Mouse (Mus musculus) ES-E14 (cell line): Measurements from ENCODE around the gene Il16. TPM values are rescaled to one million over a fixed set of nuclear protein-coding genes. Genes with fewer than 3 reads are reported as not detected.

Source experiments
- DNase-seq: peaks from one replicate; pipeline ENCODE4 v3.0.0-alpha.2; 2013; ENCODE audit warnings: low read depth, low spot score
- H3K27ac ChIP-seq: 2 replicates; pipeline ENCODE4 v1.5.1; 2012; ENCODE audit warnings: low read depth, mild to moderate bottlenecking, low read length, moderate library complexity, mixed read lengths; ENCODE audit not compliant: poor library complexity, insufficient read depth, severe bottlenecking
- H3K36me3 ChIP-seq: 2 replicates; pipeline ENCODE4 v1.6.1; 2012; ENCODE audit warnings: mild to moderate bottlenecking, low read length, moderate library complexity, mixed read lengths; ENCODE audit not compliant: control insufficient read depth, poor library complexity, insufficient read depth, severe bottlenecking
- H3K4me1 ChIP-seq, 2 experiments: fragments of 150-350 bp in 1 of 2; sonication (generic) in 1 of 2; 2 replicates each; pipeline ENCODE4 v1.6.1; 2012; ENCODE audit warnings: low read length in 2 of 2, mild to moderate bottlenecking in 1 of 2, mixed read lengths in 1 of 2; ENCODE audit not compliant: control insufficient read depth in 2 of 2, insufficient read depth in 2 of 2, poor library complexity in 1 of 2
- H3K4me3 ChIP-seq, 2 experiments: fragments of 150-350 bp in 1 of 2; sonication (generic) in 1 of 2; 2 replicates each; pipeline ENCODE4 v1.5.1; 2012; ENCODE audit warnings: low read length in 2 of 2, low read depth in 1 of 2, mild to moderate bottlenecking in 1 of 2, mixed read lengths in 1 of 2; ENCODE audit not compliant: insufficient read depth in 1 of 2, poor library complexity in 1 of 2, severe bottlenecking in 1 of 2
- H3K9ac ChIP-seq: 2 replicates; pipeline ENCODE4 v1.6.1; 2012; ENCODE audit warnings: low read depth, mild to moderate bottlenecking, low read length, mixed read lengths; ENCODE audit not compliant: poor library complexity, insufficient read depth, severe bottlenecking
- H3K9me3 ChIP-seq: fragments of 150-350 bp; sonication (generic); 2 replicates; pipeline ENCODE4 v1.6.1; 2012; ENCODE audit warnings: low read depth, mild to moderate bottlenecking, low read length; ENCODE audit not compliant: control insufficient read depth, insufficient read depth
- CHD2 ChIP-seq: IDR thresholded peaks from 2 replicates; pipeline ENCODE4 v1.6.1; 2014; ENCODE audit warnings: mild to moderate bottlenecking, low read depth, low read length, inconsistent platforms
- HCFC1 ChIP-seq: IDR thresholded peaks from 2 replicates; pipeline ENCODE4 v1.6.1; 2012; ENCODE audit warnings: low read length, inconsistent platforms, borderline replicate concordance; ENCODE audit not compliant: insufficient read depth
- MAFK ChIP-seq: IDR thresholded peaks from 2 replicates; pipeline ENCODE4 v1.6.1; 2014; ENCODE audit warnings: mild to moderate bottlenecking, low read depth, low read length, inconsistent platforms; ENCODE audit not compliant: insufficient read depth
- ZC3H11A ChIP-seq: IDR thresholded peaks from 2 replicates; pipeline ENCODE4 v1.6.1; 2012; ENCODE audit warnings: low read depth, mild to moderate bottlenecking, inconsistent platforms, low read length, borderline replicate concordance
- ZNF384 ChIP-seq: IDR thresholded peaks from 2 replicates; pipeline ENCODE4 v1.6.1; 2012; ENCODE audit warnings: low read depth, low read length, inconsistent platforms
- in situ Hi-C, 2 experiments: fragments of 600-800 bp; cut with MboI; formaldehyde crosslinking; loops; one replicate each; pipeline ENCODE4 v1.15.1; 2025; ENCODE audit warnings: low sequenced_read_pairs in 2 of 2, inconsistent platforms in 1 of 2; ENCODE audit not compliant: unreplicated experiment in 2 of 2
- total RNA-seq: library from RNA; depleted of rRNA; stranded (reverse); fragments of 300-350 nt; gene quantifications from 2 replicates; pipeline ENCODE4 v1.2.3, GENCODE M21; 2012; rRNA removed

The Il16 gene
- total RNA-seq, 1 experiment, result 0.36 TPM

- H3K9ac ChIP-seq, result no peak overlapping the region
- no peak overlapping the region for H3K4me3 ChIP-seq
- in situ Hi-C loops, result no loop called here
- H3K9me3 ChIP-seq, result no peaks in the 10 kb centered on the region
- peaks cover 0 to 2% of the 10 kb centered on the region in 2 experiments; a peak in 1 of 4 replicates for H3K4me1 ChIP-seq
- H3K27ac ChIP-seq, result no peak overlapping the region
- H3K36me3 ChIP-seq, result no peaks in the 10 kb centered on the region
- DNase-seq, result no peak
- TF ChIP-seq ZNF384 (no peak), MAFK (no peak), ZC3H11A (no peak)
Observed at GRCm38 (mm10) chr7:83597063-83597462, 148.5 kb downstream of the Il16 start.

GRCm38 (mm10) chr7:83594056-83594455 is 151.5 kb downstream of the Il16 start:
- no peak for DNase-seq
- no peaks in the 10 kb centered on the region for H3K36me3 ChIP-seq
- H3K4me3 ChIP-seq, result no peak overlapping the region
- TF ChIP-seq CHD2 (no peak), HCFC1 (no peak), ZNF384 (no peak), ZC3H11A (no peak), MAFK (no peak)
- in situ Hi-C loops, result no loop called here
- no peaks in the 10 kb centered on the region for H3K9me3 ChIP-seq
- H3K4me1 ChIP-seq, result no peaks in the 10 kb centered on the region
- H3K9ac ChIP-seq, result no peak overlapping the region
- no peak overlapping the region for H3K27ac ChIP-seq

Other genes with a start within 250 kb of the Il16 start
- 0.80 and 1.3 TPM in 2 replicates for gene Tmc3, start 160.8 kb downstream of the Il16 start, total RNA-seq
- 8.1 and 11.9 TPM in 2 replicates for gene Stard5, start 113.8 kb downstream of the Il16 start, total RNA-seq
- 0.27 TPM in 1 of 2 replicates, not detected in the other for gene Cfap161, start 49.2 kb upstream of the Il16 start, total RNA-seq
- 10.4 and 13.2 TPM in 2 replicates for gene Tlnrd1, start 138.6 kb upstream of the Il16 start, total RNA-seq
- gene Mesd, start 138.7 kb upstream of the Il16 start, total RNA-seq, result 142 and 228 TPM in 2 replicates